Mouse (Mus musculus): Measurements from ENCODE around the gene Rusc1. TPM values are rescaled to one million over a fixed set of nuclear protein-coding genes. Genes with fewer than 3 reads are reported as not detected.

The Rusc1 gene
- polyA plus RNA-seq (2014; fragmentation: Nextera tagmentation; extraction: Ambion mirVana): 12.5 and 16.7 TPM in 2 replicates

GRCm38 (mm10) chr3:89093175-89093574 is at the start of gene Rusc1:
TSS of gene Rusc1 (minus strand) at chr3:89093311.
- peaks cover 18% of the 10 kb centered on the region for H3K27me3 ChIP-seq (ENCODE audit: control insufficient read depth, insufficient read depth, low read length)
- peak; percentile 58 for ATAC-seq (ENCODE audit: low FRiP score, low TSS enrichment)
- peak within 1 kb of the TSS; percentile 32 for H3K9ac ChIP-seq (ENCODE audit: low read depth, low read length)
- H3K9me3 ChIP-seq (ENCODE audit: control insufficient read depth, low read length): no peaks in the 10 kb centered on the region
- H3K4me1 ChIP-seq (ENCODE audit: control insufficient read depth, insufficient read depth, low read length): peaks cover 22% of the 10 kb centered on the region; the same call in 1 of the 2 replicates
- no peak within 1 kb of the TSS for H3K27ac ChIP-seq (ENCODE audit: low read depth, low read length)
- H3K4me2 ChIP-seq (replicated peaks; ENCODE audit: low read depth, low read length): peak within 1 kb of the TSS; percentile 48
- peaks cover 36% of the 10 kb centered on the region for H3K36me3 ChIP-seq (ENCODE audit: control insufficient read depth, insufficient read depth, low read length)
- peak within 1 kb of the TSS; percentile 70 for H3K4me3 ChIP-seq (ENCODE audit: low read length)
- 3% methylated on average over 18 of the region's 18 CpGs for WGBS

- 29% methylated on average over 9 of the region's 9 CpGs for WGBS
- H3K9ac ChIP-seq (ENCODE audit: low read depth, low read length): no peak overlapping the region
- H3K4me3 ChIP-seq (ENCODE audit: low read length): no peak overlapping the region
- peak; percentile 76 for ATAC-seq (ENCODE audit: low FRiP score, low TSS enrichment)
- H3K27me3 ChIP-seq (ENCODE audit: control insufficient read depth, insufficient read depth, low read length): no peaks in the 10 kb centered on the region
- no peaks in the 10 kb centered on the region for H3K36me3 ChIP-seq (ENCODE audit: control insufficient read depth, insufficient read depth, low read length)
- no peaks in the 10 kb centered on the region for H3K9me3 ChIP-seq (ENCODE audit: control insufficient read depth, low read length)
- H3K4me1 ChIP-seq (ENCODE audit: control insufficient read depth, insufficient read depth, low read length): no peaks in the 10 kb centered on the region
- no peak overlapping the region for H3K27ac ChIP-seq (ENCODE audit: low read depth, low read length)
- H3K4me2 ChIP-seq (replicated peaks; ENCODE audit: low read depth, low read length): no peak overlapping the region; the same call in 1 of the 2 replicates
Measured at GRCm38 (mm10) chr3:89136365-89136764, 43.3 kb upstream of the Rusc1 start.

DNA sequence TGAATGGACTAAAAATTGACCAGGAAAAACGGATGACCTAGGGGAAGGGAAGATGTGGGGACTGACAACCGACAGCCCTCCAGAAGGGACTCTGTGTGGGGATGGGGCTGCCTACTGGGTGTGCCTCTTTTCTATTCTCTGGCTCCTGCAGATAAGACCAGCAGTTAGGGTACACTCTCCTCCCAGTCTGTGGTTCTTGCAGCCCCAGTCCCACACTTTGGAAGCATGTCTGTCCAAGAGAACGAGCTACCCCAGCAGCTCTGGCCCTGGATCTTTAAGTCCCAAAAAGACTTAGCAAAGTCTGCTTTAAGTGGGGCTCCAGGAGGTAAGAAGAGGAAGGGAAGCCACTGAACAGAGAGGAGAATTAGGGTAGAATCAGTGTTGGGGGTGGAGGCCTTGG is 42.8 kb upstream of the Rusc1 start, which contains the start of gene Pklr:
TSS of gene Pklr (plus strand) at position 185 of the 400 bp plus-strand sequence.
- H3K9ac ChIP-seq (ENCODE audit: low read depth, low read length): no peak within 1 kb of the TSS
- no peaks in the 10 kb centered on the region for H3K4me1 ChIP-seq (ENCODE audit: control insufficient read depth, insufficient read depth, low read length)
- 69% methylated on average over 3 of the region's 3 CpGs for WGBS
- no peaks in the 10 kb centered on the region for H3K27me3 ChIP-seq (ENCODE audit: control insufficient read depth, insufficient read depth, low read length)
- H3K4me3 ChIP-seq (ENCODE audit: low read length): no peak within 1 kb of the TSS
- no peaks in the 10 kb centered on the region for H3K36me3 ChIP-seq (ENCODE audit: control insufficient read depth, insufficient read depth, low read length)
- no peaks in the 10 kb centered on the region for H3K9me3 ChIP-seq (ENCODE audit: control insufficient read depth, low read length)
- H3K4me2 ChIP-seq (replicated peaks; ENCODE audit: low read depth, low read length): no peak within 1 kb of the TSS; the same call in 1 of the 2 replicates
- H3K27ac ChIP-seq (ENCODE audit: low read depth, low read length): no peak within 1 kb of the TSS
- ATAC-seq (ENCODE audit: low FRiP score, low TSS enrichment): no peak

DNA sequence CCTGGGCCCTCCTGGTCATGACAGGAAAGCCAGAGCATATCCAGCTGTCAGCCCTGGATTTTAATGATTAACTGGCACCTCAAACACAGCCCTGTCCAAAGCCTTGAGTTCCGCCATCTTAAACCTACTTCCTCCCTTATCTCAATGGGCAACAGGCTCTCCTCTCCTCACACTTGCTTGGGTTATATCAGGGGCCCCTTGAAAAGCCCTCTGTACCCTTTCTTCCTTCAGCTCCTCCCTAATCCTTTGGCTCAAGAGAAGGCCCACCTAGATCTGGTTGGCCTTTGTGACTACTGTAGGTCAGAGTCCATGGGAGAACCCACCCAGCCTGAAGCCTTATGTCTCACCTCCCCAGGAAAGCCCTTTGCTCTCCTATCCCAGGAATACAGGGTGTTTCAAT is 40.6 kb upstream of the Rusc1 start:
- H3K4me2 ChIP-seq (replicated peaks; ENCODE audit: low read depth, low read length): no peak overlapping the region
- no peaks in the 10 kb centered on the region for H3K4me1 ChIP-seq (ENCODE audit: control insufficient read depth, insufficient read depth, low read length)
- H3K36me3 ChIP-seq (ENCODE audit: control insufficient read depth, insufficient read depth, low read length): no peaks in the 10 kb centered on the region
- ATAC-seq (ENCODE audit: low FRiP score, low TSS enrichment): no peak
- H3K27ac ChIP-seq (ENCODE audit: low read depth, low read length): no peak overlapping the region
- H3K4me3 ChIP-seq (ENCODE audit: low read length): no peak overlapping the region
- no peaks in the 10 kb centered on the region for H3K9me3 ChIP-seq (ENCODE audit: control insufficient read depth, low read length)
- 64% methylated on average over 1 of the region's 1 CpGs for WGBS
- H3K9ac ChIP-seq (ENCODE audit: low read depth, low read length): no peak overlapping the region
- H3K27me3 ChIP-seq (ENCODE audit: control insufficient read depth, insufficient read depth, low read length): no peaks in the 10 kb centered on the region

- Histone ChIP-seq H3K4me1 (ENCODE audit: control insufficient read depth, insufficient read depth, low read length) (no peaks in the 10 kb centered on the region), H3K9ac (ENCODE audit: low read depth, low read length) (no peak overlapping the region), H3K27me3 (ENCODE audit: control insufficient read depth, insufficient read depth, low read length) (no peaks in the 10 kb centered on the region), H3K27ac (ENCODE audit: low read depth, low read length) (no peak overlapping the region), H3K4me2 (replicated peaks; ENCODE audit: low read depth, low read length) (no peak overlapping the region), H3K9me3 (ENCODE audit: control insufficient read depth, low read length) (no peaks in the 10 kb centered on the region), H3K36me3 (ENCODE audit: control insufficient read depth, insufficient read depth, low read length) (no peaks in the 10 kb centered on the region), H3K4me3 (ENCODE audit: low read length) (no peak overlapping the region)
- WGBS: 85% methylated on average over 7 of the region's 7 CpGs
- ATAC-seq (ENCODE audit: low FRiP score, low TSS enrichment): no peak
Measured at GRCm38 (mm10) chr3:89133063-89133450, 39.9 kb upstream of the Rusc1 start.

DNA sequence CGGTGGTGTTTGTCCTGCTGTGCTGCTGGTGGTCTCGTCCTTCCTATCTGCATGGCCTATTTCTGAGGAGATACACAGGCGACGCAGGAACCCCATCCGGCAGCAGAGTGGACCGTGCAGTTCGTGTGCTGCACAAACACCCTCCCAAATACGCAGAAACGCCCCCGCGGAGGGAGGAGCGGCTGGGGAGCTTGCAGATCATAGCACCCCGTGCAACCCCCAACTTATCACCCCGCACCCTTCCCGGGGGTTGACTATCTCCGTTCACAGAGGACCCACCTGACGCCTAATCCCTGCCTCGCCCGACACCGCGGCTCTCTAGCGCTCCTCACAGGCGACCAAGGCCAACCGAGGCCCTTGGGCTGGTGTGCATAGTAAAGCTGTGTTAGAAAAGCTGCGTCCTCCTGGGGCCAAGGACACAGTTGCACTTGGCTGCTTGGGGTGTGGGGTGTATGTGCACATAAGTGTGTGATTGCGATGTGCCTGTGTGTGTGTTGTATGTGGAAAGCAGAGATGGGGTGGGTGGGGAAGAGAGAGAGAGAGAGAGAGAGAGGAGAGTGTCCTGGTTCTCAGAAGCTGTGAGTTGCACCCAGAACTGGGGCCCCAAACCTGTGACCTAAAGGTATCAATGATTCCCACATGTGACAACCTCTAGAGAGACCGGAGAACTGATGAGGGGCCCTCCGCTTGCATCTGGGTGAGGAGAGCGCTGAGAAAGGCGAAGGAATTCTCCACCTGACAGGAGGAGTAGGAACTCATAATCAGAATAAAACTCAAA is 39.4 kb upstream of the Rusc1 start:
- Histone ChIP-seq H3K9me3 (ENCODE audit: control insufficient read depth, low read length) (no peaks in the 10 kb centered on the region), H3K4me2 (replicated peaks; ENCODE audit: low read depth, low read length) (peak overlapping the region; percentile 66), H3K9ac (ENCODE audit: low read depth, low read length) (peak overlapping the region; percentile 50; the same call in 1 of the 2 replicates), H3K4me1 (ENCODE audit: control insufficient read depth, insufficient read depth, low read length) (no peaks in the 10 kb centered on the region), H3K27ac (ENCODE audit: low read depth, low read length) (no peak overlapping the region), H3K36me3 (ENCODE audit: control insufficient read depth, insufficient read depth, low read length) (no peaks in the 10 kb centered on the region), H3K4me3 (ENCODE audit: low read length) (peak overlapping the region; percentile 36), H3K27me3 (ENCODE audit: control insufficient read depth, insufficient read depth, low read length) (no peaks in the 10 kb centered on the region)
- ATAC-seq (ENCODE audit: low FRiP score, low TSS enrichment): peak; percentile 59; the same call in 1 of the 2 replicates
- 17% methylated on average over 25 of the region's 30 CpGs for WGBS

DNA sequence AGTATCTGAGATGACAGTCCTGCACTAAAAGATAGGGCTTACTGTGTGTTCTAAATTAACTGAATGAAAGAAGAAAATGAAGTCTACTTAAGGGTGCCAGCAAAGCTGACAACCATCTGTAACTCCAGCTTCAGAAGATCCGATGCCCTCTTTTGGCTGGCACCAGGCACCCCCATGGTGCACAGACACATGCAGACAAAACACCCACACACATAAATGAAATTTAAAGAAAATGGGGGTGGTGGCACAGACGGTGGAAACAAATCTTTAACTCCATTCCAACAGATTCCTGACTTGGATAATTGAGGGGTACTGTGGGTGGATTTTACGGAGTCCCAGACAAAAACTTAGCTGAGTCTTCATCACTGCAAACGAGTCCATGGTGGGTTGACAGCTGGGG is 38.7 kb upstream of the Rusc1 start:
- no peaks in the 10 kb centered on the region for H3K27me3 ChIP-seq (ENCODE audit: control insufficient read depth, insufficient read depth, low read length)
- H3K9me3 ChIP-seq (ENCODE audit: control insufficient read depth, low read length): no peaks in the 10 kb centered on the region
- peak overlapping the region; percentile 50; the same call in 1 of the 2 replicates for H3K9ac ChIP-seq (ENCODE audit: low read depth, low read length)
- peak overlapping the region; percentile 66 for H3K4me2 ChIP-seq (replicated peaks; ENCODE audit: low read depth, low read length)
- H3K4me3 ChIP-seq (ENCODE audit: low read length): peak overlapping the region; percentile 36; the same call in 1 of the 2 replicates
- no peaks in the 10 kb centered on the region for H3K4me1 ChIP-seq (ENCODE audit: control insufficient read depth, insufficient read depth, low read length)
- no peak overlapping the region for H3K27ac ChIP-seq (ENCODE audit: low read depth, low read length)
- ATAC-seq (ENCODE audit: low FRiP score, low TSS enrichment): no peak
- no peaks in the 10 kb centered on the region for H3K36me3 ChIP-seq (ENCODE audit: control insufficient read depth, insufficient read depth, low read length)
- 50% methylated on average over 4 of the region's 4 CpGs for WGBS

DNA sequence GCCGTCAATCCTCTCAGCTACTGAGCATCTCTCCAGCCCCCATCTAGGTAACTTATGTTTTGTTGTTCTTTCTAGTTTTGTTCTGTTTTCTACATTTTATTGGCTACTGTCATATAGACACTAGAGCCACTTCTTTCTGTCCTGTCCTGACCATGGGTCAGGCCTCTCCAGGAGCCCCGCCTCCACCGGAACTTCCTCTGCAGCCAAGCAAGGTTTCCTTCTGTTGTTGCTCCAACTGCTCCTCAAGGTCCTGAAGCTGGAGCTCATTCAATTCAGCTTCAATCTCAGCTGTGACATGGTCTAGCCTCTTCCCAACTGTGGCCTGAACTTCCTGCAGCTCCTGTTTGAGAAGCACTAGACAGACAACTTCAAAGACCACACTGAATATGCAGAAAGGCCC is 36.8 kb upstream of the Rusc1 start:
- no peak for ATAC-seq (ENCODE audit: low FRiP score, low TSS enrichment)
- Histone ChIP-seq H3K27me3 (ENCODE audit: control insufficient read depth, insufficient read depth, low read length) (no peaks in the 10 kb centered on the region), H3K9ac (ENCODE audit: low read depth, low read length) (no peak overlapping the region), H3K36me3 (ENCODE audit: control insufficient read depth, insufficient read depth, low read length) (no peaks in the 10 kb centered on the region), H3K4me2 (replicated peaks; ENCODE audit: low read depth, low read length) (no peak overlapping the region), H3K4me1 (ENCODE audit: control insufficient read depth, insufficient read depth, low read length) (no peaks in the 10 kb centered on the region), H3K4me3 (ENCODE audit: low read length) (no peak overlapping the region), H3K9me3 (ENCODE audit: control insufficient read depth, low read length) (no peaks in the 10 kb centered on the region), H3K27ac (ENCODE audit: low read depth, low read length) (no peak overlapping the region)
- 90% methylated on average over 3 of the region's 3 CpGs for WGBS

DNA sequence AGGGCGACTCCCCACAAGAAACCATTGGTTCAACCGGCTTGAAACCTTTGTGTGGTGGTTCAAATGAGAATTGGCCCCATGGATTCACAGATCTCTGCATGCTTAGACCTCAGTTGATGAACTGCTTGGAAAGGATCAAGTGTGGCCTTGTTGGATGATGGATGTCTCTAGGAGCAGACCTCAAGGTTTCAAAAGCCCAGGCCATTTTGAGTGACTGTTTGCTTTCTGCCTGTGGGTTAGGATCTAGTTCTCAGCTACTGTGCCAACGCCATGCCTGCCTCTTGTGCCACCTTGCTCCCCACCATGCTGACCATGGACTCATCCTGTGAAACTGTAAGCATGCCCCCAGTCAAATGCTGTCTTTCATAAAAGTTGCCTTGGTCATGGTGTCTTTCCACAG is 32.9 kb upstream of the Rusc1 start:
- Histone ChIP-seq H3K36me3 (ENCODE audit: control insufficient read depth, insufficient read depth, low read length) (no peaks in the 10 kb centered on the region), H3K4me2 (replicated peaks; ENCODE audit: low read depth, low read length) (no peak overlapping the region), H3K27me3 (ENCODE audit: control insufficient read depth, insufficient read depth, low read length) (no peaks in the 10 kb centered on the region), H3K27ac (ENCODE audit: low read depth, low read length) (no peak overlapping the region), H3K9me3 (ENCODE audit: control insufficient read depth, low read length) (no peaks in the 10 kb centered on the region), H3K4me3 (ENCODE audit: low read length) (no peak overlapping the region), H3K9ac (ENCODE audit: low read depth, low read length) (no peak overlapping the region), H3K4me1 (ENCODE audit: control insufficient read depth, insufficient read depth, low read length) (no peaks in the 10 kb centered on the region)
- WGBS: 88% methylated on average over 3 of the region's 3 CpGs
- ATAC-seq (ENCODE audit: low FRiP score, low TSS enrichment): no peak
